Mouse (Mus musculus): ENCODE data around the gene Usp8.

- no peak for TF ChIP-seq CTCF (conservative IDR thresholded peaks at IDR 0.05; ENCODE audit: insufficient read depth, insufficient read length, low read depth, low read length)
- TF ChIP-seq POLR2A (IDR thresholded peaks at IDR 0.05; ENCODE audit: low read depth, low read length), result no peak
These were observed 36.3 kb downstream of the Usp8 start for GRCm38 (mm10) chr2:126743389-126743788.

Measured in kidney, adult 2 months (tissue).